Comparison of ENCODE assay signal across 7 mouse cellular contexts in genomic region chr4:101168189-101168778, GRCm38 (mm10).
DNase-seq lines count a peak whose midpoint lies in the region; ATAC-seq and TF ChIP-seq lines count a peak whose summit lies in the region.

No protein-coding gene starts in this region.

- H3K9ac ChIP-seq in forebrain, postnatal 0 days = no peak overlapping the region
- H3K9ac ChIP-seq in kidney, embryonic 16.5 days (replicated peaks; ENCODE audit: low read length) = no peak overlapping the region

- peak; percentile 70 for DNase-seq in 416B (ENCODE audit: low read depth)
- peak; percentile 39 for DNase-seq in cerebellum, adult 11-12 months
- DNase-seq in forebrain, postnatal 0 days = peak; percentile 51
- DNase-seq in lung, postnatal 14 days = peak; percentile 49
- DNase-seq in spleen, postnatal 36 days (ENCODE audit: low spot score in 2 of 2) = peak; percentile 62 to 64

- H3K4me3 ChIP-seq in C2C12 (ENCODE audit: insufficient read depth, poor library complexity, severe bottlenecking) = no peak overlapping the region
- no peak overlapping the region for H3K4me3 ChIP-seq in forebrain, postnatal 0 days (ENCODE audit: low read depth, low read length)
- no peak overlapping the region for H3K4me3 ChIP-seq in kidney, embryonic 16.5 days (ENCODE audit: low read length)

- no peaks in the 10 kb centered on the region for H3K79me3 ChIP-seq in C2C12 (ENCODE audit: low read depth)

- no peak overlapping the region for H3K4me2 ChIP-seq in forebrain, postnatal 0 days (ENCODE audit: low read depth)
- no peak overlapping the region for H3K4me2 ChIP-seq in kidney, embryonic 16.5 days (replicated peaks; ENCODE audit: low read depth, low read length)

- no peaks in the 10 kb centered on the region for H3K4me1 ChIP-seq in forebrain, postnatal 0 days (ENCODE audit: insufficient read depth)
- H3K4me1 ChIP-seq in kidney, embryonic 16.5 days (ENCODE audit: insufficient read depth, low read length) = no peaks in the 10 kb centered on the region

- no peaks in the 10 kb centered on the region for H3K27me3 ChIP-seq in C2C12 (ENCODE audit: control insufficient read depth, insufficient read depth, insufficient read length)
- no peaks in the 10 kb centered on the region for H3K27me3 ChIP-seq in forebrain, postnatal 0 days (ENCODE audit: insufficient read depth, low read length)
- no peaks in the 10 kb centered on the region for H3K27me3 ChIP-seq in kidney, embryonic 16.5 days (ENCODE audit: insufficient read depth, low read length)

- no peak overlapping the region for H3K27ac ChIP-seq in forebrain, postnatal 0 days (ENCODE audit: low read depth, low read length)
- no peak overlapping the region for H3K27ac ChIP-seq in kidney, embryonic 16.5 days (ENCODE audit: low read length)

- H3K36me3 ChIP-seq in C2C12 (ENCODE audit: control insufficient read depth, insufficient read depth) = peaks cover 26% of the 10 kb centered on the region
- peaks cover 45% of the 10 kb centered on the region for H3K36me3 ChIP-seq in forebrain, postnatal 0 days (ENCODE audit: insufficient read depth)
- H3K36me3 ChIP-seq in kidney, embryonic 16.5 days (ENCODE audit: insufficient read depth, low read length) = peaks cover 29% of the 10 kb centered on the region

- no peak overlapping the region for H3ac ChIP-seq in C2C12 (ENCODE audit: control insufficient read depth, insufficient read length, low read depth)

- peak; percentile 88 for ATAC-seq in forebrain, postnatal 0 days
- peak; percentile 73; the same call in 1 of the 2 replicates for ATAC-seq in kidney, embryonic 16.5 days (ENCODE audit: low FRiP score, low TSS enrichment)

- H3K9me3 ChIP-seq in forebrain, postnatal 0 days (ENCODE audit: low read length) = no peaks in the 10 kb centered on the region
- H3K9me3 ChIP-seq in kidney, embryonic 16.5 days (ENCODE audit: low read length) = no peaks in the 10 kb centered on the region

- H3K79me2 ChIP-seq in C2C12 (ENCODE audit: control insufficient read depth, insufficient read depth) = no peaks in the 10 kb centered on the region

- 48% methylated on average over 6 of the region's 6 CpGs for WGBS in forebrain, postnatal 0 days
- 47% methylated on average over 6 of the region's 6 CpGs for WGBS in kidney, embryonic 16.5 days

- peak; percentile 51 for TF ChIP-seq CTCF in C2C12 (IDR thresholded peaks at IDR 0.05; ENCODE audit: control insufficient read depth, insufficient read depth, insufficient read length)
- peak; percentile 76 for TF ChIP-seq CTCF in forebrain, postnatal 0 days (IDR thresholded peaks at IDR 0.05; ENCODE audit: low read depth)

TF ChIP-seq in C2C12, 6 proteins besides CTCF, POLR2A, EP300 and RAD21:
- no peak for TF ChIP-seq MYOD1 (IDR thresholded peaks at IDR 0.05; ENCODE audit: control insufficient read depth, insufficient read length, low read depth)
- TF ChIP-seq MAX (IDR thresholded peaks at IDR 0.05) = no peak
- no peak for TF ChIP-seq CEBPB (IDR thresholded peaks at IDR 0.05; ENCODE audit: low read depth)
- TF ChIP-seq USF1 (IDR thresholded peaks at IDR 0.05; ENCODE audit: low read depth) = no peak
- TF ChIP-seq FOSL1 (IDR thresholded peaks at IDR 0.05; ENCODE audit: insufficient read depth, low read length, poor library complexity, severe bottlenecking) = no peak
- no peak for TF ChIP-seq MYOG (IDR thresholded peaks at IDR 0.05; ENCODE audit: control insufficient read depth, extremely low read depth, insufficient read length)
TF ChIP-seq in C2C12: peak in this region for 0.
